Mouse (Mus musculus): ENCODE data around the gene Gm40193.
"Not testable (repeated sequence)": the region's sequence is repeated elsewhere in the genome, so short reads cannot be mapped to it uniquely, and the experiment has no call there.

The Gm40193 gene

DNA sequence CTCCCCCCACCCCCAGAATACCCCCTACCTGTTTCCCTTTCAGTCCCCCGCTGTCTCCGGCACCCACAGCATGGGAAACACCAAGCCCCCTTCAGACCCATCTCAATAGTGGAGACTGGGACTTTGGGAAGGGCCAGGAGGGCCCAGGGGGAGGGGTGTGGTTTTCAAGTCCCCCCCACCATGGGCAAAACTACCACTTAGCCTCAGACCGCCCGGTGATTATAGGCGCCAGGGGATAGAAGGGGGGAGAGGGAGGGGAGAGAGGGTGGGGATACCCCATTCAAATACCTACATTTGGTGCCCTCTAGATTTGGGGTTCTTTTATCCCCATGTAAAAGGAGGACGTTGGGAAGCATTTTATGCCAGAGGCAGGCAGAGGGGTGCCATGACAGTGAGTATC, at the start of gene Gm40193:
Gm40193 (minus strand) TSS at position 101 of the 400 bp plus-strand sequence.
- no peak for DNase-seq (ENCODE audit: low read depth)

DNA sequence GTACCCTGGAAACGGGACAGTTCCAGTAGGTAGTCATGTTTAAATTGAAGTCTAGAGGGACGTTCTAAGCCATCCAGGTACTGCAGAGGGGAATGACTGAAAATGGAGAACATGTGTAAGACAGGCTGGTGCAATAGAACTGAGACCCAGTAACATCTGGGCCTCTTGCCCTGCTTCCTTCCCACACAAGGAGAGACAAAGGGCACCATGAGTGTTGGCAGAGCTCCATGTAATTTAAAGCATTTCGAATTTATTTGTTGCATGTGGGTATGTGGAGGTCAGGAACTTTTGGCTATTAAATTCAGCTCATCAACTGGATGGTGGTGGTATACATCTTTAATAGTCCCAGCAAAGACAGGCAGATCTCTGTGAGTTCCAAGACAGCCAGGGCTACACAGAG, 49.5 kb upstream of the Gm40193 start:
- DNase-seq (ENCODE audit: low read depth) = no peak

DNA sequence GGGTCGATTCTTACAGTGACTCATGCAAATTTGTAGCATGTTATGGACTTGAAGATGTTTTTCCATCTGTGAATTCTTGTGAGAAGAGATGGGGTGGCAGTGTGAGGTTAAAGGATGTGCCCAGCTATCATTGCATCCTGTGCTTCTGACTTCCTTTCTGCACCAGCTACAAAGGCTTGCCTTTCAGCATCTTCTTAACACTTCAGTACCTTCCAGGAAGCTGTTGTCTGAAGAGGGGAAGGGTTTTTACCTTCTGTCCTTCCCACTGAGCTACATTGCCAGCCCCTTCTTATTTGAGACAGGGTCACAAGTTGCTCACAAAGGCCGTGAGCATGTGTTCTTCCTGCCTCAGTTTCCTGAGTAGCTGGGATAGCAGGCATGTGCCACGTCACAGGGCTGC, 48.2 kb upstream of the Gm40193 start:
- DNase-seq (ENCODE audit: low read depth) = no peak

DNA sequence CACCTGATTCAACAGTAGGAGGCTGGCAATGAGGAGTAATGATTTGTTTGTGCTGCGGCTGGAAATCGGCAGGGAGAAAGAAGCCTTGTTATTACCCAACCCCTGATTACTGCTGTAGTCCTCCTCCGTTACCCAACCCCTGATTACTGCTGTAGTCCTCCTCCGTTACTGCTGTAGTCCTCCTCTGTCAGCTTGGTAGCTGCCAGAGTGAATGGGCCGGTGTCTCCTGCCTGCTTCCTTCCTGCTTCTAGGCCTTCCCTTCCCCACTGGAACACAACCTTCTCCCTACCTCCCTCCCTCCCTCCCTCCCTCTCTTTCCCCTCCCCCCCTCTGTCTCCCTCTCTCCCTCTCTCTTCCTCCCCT, 47.6 kb upstream of the Gm40193 start:
- DNase-seq (ENCODE audit: low read depth) = no peak

DNA sequence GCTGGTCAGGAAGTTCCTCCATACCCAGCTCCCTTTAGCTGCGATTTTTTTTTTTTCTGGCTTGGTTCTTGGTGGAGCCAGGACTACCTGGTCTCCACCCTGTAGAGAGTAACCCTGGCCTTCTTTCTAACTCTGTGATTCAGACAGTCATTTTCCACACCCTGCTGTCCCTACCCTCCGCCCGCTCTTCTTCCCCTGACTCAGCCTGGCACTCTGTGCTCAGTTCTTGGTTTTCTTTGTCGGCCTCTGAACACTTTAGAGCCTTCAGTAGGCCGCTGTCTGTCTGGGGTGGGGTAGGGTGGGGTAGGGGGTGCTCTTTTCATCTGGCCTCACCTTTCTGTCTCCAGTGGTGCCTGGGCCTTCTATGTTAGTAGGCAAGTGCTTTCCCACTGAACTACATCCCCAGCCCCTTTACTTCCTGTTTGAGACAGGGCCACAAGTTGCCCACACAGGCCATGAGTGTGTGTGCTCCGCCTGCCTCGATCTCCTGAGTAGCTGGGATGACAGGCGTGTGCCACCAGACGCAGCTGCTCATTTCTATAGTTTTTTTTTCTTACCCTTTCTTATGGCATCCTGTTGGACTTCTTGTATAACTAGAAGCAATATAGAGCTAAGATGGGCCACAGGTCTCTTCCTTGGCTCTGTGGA, 47.1 kb upstream of the Gm40193 start:
- no peak for DNase-seq (ENCODE audit: low read depth)

DNA sequence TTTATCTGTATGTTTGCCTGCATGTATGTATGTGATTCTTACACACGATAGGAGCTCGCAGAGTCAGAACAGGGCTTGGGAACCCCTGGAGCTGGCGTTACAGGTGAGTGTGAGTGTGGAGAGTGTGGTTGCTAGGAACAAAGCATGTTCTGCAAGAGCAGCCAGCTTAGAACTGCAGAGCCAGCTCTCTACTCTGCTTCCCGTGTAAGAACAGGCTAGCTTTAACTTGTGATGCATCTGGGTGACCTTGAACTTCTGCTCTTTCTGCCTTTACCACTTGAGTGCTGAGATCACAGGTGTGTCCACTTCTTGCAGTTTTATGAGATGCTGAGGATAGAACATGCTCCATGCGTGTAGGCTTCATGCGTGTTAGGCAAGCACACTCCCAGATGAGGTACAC, 46.2 kb upstream of the Gm40193 start:
- no peak for DNase-seq (ENCODE audit: low read depth)

DNA sequence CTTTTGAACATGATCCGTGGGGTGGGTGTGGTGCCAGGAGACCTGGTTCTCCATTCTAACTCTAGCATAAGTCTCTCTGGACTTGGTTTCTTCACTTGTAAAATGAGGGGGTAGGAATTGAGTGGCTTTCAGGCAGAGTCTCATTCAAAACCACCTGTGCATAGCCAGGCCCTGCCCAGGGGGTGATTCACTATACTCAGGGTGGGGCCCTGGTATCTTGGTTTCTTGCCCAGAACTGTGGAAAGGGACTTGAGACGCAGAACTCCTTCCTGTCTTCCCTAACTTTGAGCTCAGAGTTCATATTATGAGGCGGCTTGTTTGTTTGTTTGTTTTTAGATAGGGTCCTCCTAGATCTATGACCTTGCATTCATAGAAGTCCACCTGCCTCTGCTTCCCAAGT, 44.5 kb upstream of the Gm40193 start:
- DNase-seq (ENCODE audit: low read depth) = no peak

DNA sequence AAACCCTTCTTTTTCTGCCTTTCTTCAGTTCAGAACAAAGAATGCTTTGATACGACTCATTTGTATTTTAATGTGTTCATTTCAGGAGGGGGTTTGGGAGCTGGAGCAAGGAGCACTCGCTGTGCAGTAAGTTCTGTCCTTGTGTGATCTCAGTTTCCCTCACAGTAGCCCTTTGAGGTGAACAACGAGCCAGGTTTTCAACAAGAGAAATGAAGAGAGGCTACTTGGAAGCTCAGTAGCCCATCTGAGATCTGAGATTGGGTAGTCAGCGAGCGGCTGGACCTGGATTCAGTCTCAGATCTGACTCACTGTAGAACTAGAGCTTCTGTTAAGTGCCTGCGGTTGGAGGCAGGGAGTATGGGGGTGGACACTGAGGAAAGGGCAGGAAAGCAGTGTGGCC, 41.1 kb upstream of the Gm40193 start:
- DNase-seq (ENCODE audit: low read depth) = peak; percentile 71

DNA sequence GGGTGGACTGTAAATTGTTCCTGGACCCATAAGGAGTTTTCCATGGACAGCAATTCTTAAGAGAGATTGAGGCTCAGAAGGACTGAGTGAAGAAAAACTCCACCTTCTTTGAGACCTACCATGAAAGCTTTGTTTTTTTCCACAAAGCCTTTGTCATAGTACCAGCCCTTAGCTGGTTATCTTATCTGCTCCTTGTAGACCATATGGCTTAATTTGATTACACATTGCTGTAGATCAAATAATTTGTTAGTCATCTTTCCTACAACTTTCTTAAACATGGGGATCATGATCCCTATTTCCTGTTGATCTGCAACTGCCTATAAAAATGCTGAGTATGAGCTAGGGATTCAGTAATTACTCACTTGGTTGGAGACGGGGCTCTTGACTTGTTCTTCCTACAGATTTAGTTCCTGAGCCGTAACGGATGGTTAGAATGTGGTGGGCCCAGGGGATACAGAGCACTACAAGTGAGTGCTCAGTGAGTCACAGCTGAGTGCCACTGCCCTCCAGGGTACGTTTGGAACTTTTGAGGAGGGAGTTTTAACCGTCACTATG, 39.7 kb upstream of the Gm40193 start:
- no peak for DNase-seq (ENCODE audit: low read depth)

DNA sequence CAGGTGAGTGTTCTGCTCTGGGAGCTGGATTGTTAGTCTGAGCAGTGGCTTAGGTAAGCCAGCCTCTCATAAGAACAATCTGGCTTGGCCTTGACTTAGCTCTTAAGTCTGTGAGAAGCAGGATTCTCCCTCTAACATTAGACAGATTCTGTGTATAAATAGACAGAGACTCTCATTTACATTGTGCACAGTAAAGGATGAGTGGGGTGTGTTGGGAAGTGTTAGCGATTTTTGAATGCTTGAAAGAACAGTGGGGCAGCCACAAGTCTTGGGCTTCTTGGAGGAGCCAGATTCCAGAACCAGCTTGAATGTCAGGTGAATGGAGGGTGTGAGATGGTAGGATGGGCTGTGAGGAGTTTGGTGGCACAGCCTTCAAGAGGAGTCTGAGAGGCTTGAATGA, 38.9 kb upstream of the Gm40193 start:
- no peak for DNase-seq (ENCODE audit: low read depth)

DNA sequence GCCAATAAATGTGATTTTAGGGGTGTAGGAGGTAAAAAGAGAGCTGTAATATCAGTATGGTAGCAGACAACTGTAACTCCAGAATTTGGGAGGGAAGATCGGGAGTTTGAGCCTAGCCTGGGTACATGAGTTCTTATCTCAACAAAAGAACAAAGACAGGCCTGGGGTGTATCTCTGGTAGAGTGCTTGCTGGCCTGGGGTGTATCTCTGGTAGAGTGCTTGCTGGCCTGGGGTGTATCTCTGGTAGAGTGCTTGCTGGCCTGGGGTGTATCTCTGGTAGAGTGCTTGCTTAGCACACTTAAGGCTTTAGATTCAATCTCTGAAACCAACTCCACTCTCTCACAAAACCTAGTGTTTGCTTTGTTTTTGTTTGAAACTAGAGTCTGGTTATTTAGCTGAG, 37.9 kb upstream of the Gm40193 start:
- DNase-seq (ENCODE audit: low read depth) = not testable (repeated sequence)

DNA sequence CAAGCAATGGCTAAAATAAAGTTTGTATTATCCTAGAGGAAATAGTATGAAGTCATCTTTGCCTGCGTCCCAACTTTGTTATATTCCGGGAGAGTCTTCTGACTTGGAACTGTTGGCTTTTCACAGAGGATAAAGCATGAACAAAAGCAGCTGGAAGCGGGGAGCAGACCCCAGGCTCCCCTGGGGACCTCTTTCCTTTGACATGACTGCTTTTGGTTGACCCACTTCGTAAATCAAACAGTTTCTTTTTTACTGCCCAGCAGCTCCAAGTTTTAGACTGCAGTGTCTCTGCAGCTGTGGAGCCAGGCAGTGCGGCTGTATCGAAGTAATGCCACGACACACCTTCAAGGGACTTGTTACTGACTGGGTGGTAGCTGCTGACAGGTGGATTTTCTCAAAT, 33.8 kb upstream of the Gm40193 start:
- no peak for DNase-seq (ENCODE audit: low read depth)

DNA sequence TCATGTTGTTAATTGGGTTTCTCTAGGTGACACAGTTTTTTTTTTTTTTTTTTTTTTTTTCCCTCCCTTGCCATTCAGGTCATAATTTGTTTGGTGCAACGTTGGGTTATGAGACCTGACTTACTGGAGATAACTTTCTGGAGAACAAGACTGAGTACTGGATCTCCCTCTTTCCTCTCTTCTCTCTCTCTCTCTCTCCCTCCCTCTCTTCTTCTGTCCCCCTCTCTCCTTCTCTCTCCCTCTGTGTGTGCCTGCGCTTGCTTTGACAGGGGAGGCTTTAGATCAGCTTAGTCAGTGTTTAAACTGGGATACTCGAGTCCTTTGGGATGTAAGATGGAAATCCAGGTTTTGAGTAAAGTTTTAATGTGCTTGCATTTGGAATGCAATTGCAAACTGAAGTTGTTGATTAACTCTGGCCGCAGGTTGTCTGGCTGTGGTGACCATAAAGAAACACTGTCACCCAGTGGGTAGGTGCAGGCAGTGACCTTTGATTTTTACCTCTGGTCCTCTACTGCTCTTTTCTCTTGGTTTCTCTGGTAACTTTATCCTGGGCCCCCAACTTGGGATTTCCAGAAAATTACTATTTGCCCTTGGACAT, 31.6 kb upstream of the Gm40193 start:
- DNase-seq (ENCODE audit: low read depth) = no peak

DNA sequence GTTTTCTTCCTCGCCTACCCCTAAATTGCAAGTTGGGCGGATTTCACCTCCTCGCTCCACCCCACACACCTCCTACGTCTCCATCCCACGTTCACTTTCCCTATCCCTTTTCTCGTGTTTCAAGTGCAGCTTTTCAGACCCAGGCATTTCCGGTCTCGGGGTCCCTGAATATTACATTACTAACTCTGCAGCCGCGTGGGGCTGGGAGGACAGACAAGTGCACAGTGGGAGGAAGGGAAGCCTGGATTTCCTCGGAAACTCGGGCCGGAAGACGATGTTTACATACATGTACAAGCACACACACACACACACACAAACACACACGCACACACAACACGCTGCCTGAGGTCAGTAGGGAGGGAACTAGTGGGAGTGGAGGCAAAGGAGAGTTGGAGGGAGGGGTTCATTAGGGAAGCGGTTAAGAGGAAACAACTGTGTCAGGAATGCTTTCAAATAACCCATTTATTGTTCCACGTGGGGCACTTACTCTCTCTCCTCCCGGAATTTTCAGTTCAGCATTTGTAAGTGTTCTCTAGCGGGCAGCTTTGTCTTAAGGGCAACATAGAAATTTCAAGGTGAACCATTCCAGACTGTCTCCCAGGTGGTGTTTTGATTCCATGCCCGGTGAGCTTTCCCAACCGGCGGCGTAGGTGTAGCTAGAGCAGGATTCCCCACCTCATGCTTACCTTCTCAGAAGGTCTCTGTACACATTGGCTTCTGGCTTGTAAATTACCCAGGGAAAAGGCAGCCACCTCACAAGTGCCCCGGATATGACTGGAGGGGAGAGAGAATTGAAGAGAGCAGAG, 30.9 kb upstream of the Gm40193 start:
- DNase-seq (ENCODE audit: low read depth) = no peak

DNA sequence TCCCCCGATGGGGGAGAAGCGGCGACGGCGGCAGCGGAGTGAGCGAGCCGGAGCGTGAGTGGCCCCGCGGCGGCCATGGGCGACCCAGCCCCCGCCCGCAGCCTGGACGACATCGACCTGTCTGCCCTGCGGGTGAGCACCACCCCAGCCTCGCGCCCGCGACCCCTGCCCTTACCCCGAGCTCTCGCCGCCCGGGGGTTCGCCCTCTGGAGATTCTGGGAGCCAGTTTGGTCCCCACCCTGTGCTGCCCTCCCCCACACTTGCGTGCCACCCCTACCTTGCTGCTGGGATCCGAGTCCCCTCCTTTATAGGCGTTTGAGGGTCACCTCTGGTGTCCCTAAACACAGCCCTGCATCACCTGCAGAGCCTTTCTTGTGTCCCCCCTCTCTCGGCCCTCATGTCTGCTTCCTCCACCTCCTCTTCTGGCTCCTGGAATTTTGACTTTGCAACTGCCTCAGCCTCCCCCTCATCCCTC, 30.3 kb upstream of the Gm40193 start:
- no peak for DNase-seq (ENCODE audit: low read depth)

DNA sequence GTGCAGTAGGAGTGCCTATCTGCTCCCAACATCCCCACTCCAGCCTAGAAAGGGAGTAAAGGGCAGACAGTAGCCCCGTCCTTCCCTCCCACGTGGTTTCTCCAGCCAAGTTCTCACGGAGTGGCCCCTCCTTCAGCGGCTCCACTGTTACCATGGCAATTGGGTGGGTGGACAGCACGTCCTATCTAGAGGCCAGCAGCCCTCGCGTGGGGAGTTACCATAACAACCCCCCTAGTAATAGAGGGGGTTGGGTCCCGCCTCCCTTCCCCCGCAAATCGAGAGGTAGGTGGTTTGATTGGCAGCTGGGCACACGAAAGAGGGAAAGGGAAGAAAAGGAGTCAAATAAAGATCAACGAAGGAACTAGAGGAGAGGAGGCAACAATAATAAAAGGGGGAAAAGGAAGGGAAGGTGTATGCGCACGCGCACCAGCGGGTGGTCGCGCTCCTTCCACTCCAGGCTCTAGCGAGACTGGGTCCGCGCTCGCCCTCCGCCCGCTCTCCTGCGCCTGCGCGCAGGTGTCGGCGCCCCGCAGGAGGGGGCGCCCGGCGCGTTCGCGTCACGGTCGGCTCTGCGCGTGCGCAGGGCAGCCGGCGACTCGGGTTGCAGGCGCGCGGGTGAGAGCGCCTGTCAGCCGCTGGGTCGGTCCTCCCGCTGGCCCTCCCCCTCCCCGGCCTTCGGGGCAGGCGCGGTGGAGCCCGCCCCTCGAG, 29.7 kb upstream of the Gm40193 start, which contains the start of gene Mink1:
Mink1 (plus strand) TSS at position 595 of the 708 bp plus-strand sequence.
- DNase-seq (ENCODE audit: low read depth) = peak; percentile 81

DNA sequence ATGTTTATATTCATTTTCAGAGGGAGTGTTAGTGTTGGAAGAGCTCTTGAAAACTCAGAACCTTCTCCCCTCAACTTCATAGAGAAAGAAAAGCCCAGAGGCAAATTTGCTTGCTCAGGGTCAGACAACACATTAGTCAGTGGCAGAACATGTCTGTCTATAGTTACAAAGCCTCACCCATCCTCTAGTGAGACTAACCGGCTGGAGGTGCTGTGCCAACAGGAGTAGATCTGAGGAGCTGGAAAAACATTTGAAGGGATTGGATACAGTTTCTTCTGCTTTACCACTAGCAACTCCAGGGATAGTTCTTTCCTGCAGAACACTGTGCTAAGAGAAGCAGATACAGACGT, 29.2 kb upstream of the Gm40193 start:
- no peak for DNase-seq (ENCODE audit: low read depth)

DNA sequence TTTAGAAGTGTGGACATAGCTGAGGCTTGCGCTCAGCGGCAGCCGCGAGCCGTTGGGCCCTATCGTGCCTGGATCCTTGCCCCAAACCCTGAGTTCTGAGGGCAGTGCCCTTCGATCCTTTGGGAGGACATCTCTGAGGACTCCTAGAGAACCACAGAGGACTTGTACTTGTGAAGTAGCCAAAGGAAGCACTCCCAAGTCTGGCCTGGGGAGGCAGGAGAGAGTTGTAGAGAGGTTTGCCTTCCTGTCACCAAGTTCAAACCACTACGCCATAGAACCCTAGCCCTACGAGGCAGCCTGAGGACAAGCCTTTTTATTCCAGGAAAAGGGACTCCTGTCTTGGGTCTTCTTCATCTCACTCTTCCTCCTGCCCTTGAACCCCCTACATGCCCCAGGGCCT, 24.8 kb upstream of the Gm40193 start:
- DNase-seq (ENCODE audit: low read depth) = no peak

DNA sequence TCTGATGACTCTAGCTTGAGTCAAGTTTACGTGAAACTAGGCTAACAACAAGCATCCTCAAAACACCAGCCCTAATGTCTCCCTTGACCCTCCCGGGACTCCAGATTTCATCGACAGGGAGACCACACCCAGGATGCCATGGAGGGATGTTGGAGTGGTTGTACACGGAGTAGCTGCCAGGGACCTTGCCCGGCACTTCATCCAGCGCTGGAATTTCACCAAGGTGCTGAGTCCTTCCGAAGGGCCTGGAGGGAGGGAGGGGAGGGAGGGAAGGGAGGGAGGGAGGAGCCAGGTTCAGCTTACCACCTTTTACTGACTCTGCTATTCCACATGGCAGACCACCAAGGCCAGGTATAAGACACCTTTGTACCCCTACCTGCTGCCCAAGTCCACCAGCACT, 21.2 kb upstream of the Gm40193 start:
- no peak for DNase-seq (ENCODE audit: low read depth)

DNA sequence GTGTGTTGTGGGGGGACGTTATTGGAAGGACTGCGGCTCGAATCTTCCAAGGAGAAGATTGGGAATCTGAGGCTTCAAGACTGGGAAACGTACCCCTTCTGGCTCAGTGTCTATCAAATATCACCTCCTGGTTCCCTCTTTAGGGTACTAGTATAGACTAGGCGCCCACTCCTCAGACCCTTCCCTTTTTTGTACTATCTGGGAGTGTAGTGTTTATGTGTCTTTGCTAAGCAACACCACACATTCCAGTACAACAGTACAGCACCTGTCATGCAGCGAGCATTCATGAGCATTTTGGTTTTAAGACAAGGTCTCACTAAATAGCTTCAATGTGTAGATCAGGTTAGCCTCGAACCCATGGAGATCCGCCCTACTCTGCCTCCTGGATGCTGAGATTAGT, 18.8 kb upstream of the Gm40193 start:
- DNase-seq (ENCODE audit: low read depth) = no peak

DNA sequence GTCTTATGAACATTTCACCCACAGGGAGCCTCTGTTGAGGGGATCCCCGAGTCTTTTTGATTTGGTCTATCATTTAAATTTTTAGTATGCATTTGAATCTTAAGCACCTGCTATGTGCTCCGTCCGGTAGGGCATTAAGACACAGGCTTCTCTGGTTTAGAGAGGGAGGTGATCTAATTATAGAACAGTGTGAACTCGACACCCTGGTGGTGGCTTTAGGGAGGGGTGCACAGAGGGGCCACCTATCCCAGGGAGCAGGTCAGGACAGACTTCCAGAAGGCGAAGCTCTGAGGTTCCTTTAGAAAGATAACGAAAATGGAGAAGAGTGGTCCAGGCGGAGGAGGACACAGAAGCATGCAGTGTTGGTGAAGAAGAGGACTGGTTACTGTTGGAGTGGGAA, 11.8 kb upstream of the Gm40193 start:
- no peak for DNase-seq (ENCODE audit: low read depth)

DNA sequence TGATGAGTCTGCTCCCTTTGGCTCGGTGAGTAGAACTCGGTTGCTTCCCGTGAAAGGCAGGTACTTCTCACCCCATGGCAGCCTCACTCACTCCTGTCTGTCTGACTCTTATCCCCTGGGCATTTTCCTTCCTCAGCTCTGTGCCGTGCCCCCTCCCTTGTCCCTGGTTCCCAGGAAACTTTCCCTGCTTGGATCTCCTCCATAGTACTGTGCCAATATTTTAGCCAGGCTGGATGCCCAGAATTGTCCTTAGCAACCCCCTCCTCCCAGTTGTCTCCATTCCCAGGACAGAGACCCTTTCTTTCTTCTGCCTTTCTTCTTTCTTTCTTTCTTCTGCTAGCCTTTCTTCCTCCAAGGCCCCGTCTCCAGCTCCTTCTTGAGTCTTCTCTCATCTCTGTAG, 8.7 kb upstream of the Gm40193 start:
- no peak for DNase-seq (ENCODE audit: low read depth)
